Mouse (Mus musculus) forebrain, embryonic 14.5 days (tissue): ENCODE measurements around the gene Pex7. TPM values are rescaled to one million over a fixed set of nuclear protein-coding genes. Genes with fewer than 3 reads are reported as not detected.
A peak's percentile ranks its signal among the peaks of the same experiment; 100 is the strongest.

Source experiments
- ATAC-seq: fragments of 200-750 bp; cut with Nextera tagmentation; 2 replicates; pipeline ENCODE4 v1.8.0; 2017; ENCODE audit warnings: mild to moderate bottlenecking, moderate library complexity
- DNase-seq: peaks from one replicate; pipeline ENCODE4 v3.0.0-alpha.2; 2015; ENCODE audit warnings: low spot score
- H3K27ac ChIP-seq: fragments of 300-500 bp; sonication (generic); 2 replicates; pipeline ENCODE4 v1.5.1; 2014; ENCODE audit warnings: low read depth, mild to moderate bottlenecking, control low read depth, low read length, moderate library complexity
- H3K27me3 ChIP-seq: fragments of 300-500 bp; sonication (generic); replicated peaks from 2 replicates; pipeline ENCODE4 v1.6.1; 2014; ENCODE audit warnings: low read length, control low read depth, mixed read lengths; ENCODE audit not compliant: control insufficient read depth, insufficient read depth
- H3K36me3 ChIP-seq: fragments of 300-500 bp; sonication (generic); 2 replicates; pipeline ENCODE4 v1.6.1; 2014; ENCODE audit warnings: low read length, control low read depth; ENCODE audit not compliant: control insufficient read depth, insufficient read depth
- H3K4me1 ChIP-seq: fragments of 300-500 bp; sonication (generic); 2 replicates; pipeline ENCODE4 v1.6.1; 2014; ENCODE audit warnings: antibody characterized with exemption, low read length, control low read depth; ENCODE audit not compliant: control insufficient read depth, insufficient read depth
- H3K4me2 ChIP-seq: fragments of 300-500 bp; sonication (generic); 2 replicates; pipeline ENCODE4 v1.6.1; 2014; ENCODE audit warnings: mild to moderate bottlenecking, control low read depth, low read length
- H3K4me3 ChIP-seq: fragments of 300-500 bp; sonication (generic); 2 replicates; pipeline ENCODE4 v1.5.1; 2014; ENCODE audit warnings: low read depth, low read length, control low read depth
- H3K9ac ChIP-seq: fragments of 300-500 bp; sonication (generic); 2 replicates; pipeline ENCODE4 v1.6.1; 2014; ENCODE audit warnings: mild to moderate bottlenecking, low read length, control low read depth, moderate library complexity
- H3K9me3 ChIP-seq: fragments of 300-500 bp; sonication (generic); replicated peaks from 2 replicates; pipeline ENCODE4 v1.6.1; 2016; ENCODE audit warnings: low read length, control low read depth, mixed read lengths; ENCODE audit not compliant: control insufficient read depth
- WGBS: fragments of 180-500 bp; shearing (Covaris S2); extraction: QIAGEN DNeasy Blood & Tissue Kit; methylation state at CpG from one replicate; pipeline ENCODE4 v1.1.7; 2014; 5-methylcytosine and 5-hydroxymethylcytosine counted together
- polyA plus RNA-seq: library from polyadenylated mRNA; unstranded; fragments of >200 nt; fragmentation: Nextera tagmentation; extraction: Ambion mirVana; gene quantifications from 2 replicates; pipeline ENCODE4 v1.2.1, GENCODE M21; 2014

Pex7 gene
- polyA plus RNA-seq, 1 experiment from 2014 or later, result 29.8 TPM

- no peaks in the 10 kb centered on the region for H3K36me3 ChIP-seq
- 72% methylated on average over 9 of the region's 9 CpGs for WGBS
- 0 out of 2 replicates have a peak, but pooled peaks cover 3% of the 10 kb centered on the region for H3K4me1 ChIP-seq
- ATAC-seq (no peak), DNase-seq (no peak)
- H3K27me3 ChIP-seq, result peaks cover 11% of the 10 kb centered on the region; the same call in 1 of the 2 replicates
- H3K9ac ChIP-seq, result no peak overlapping the region
- H3K4me3 ChIP-seq, result no peak overlapping the region
- H3K4me2 ChIP-seq, result no peak overlapping the region
- H3K27ac ChIP-seq, result no peak overlapping the region
- no peaks in the 10 kb centered on the region for H3K9me3 ChIP-seq
These were observed 29.6 kb upstream of the Pex7 start for GRCm38 (mm10) chr10:19936961-19937708.

GRCm38 (mm10) chr10:19935821-19936367, 28.4 kb upstream of the Pex7 start:
- no peaks in the 10 kb centered on the region for H3K36me3 ChIP-seq
- H3K27me3 ChIP-seq, result peaks cover 11% of the 10 kb centered on the region; the same call in 1 of the 2 replicates
- no peak overlapping the region for H3K9ac ChIP-seq
- 0 out of 2 replicates have a peak, but pooled peaks cover 3% of the 10 kb centered on the region for H3K4me1 ChIP-seq
- H3K9me3 ChIP-seq, result no peaks in the 10 kb centered on the region
- no peak overlapping the region for H3K4me2 ChIP-seq
- peak; percentile 13 for DNase-seq
- ATAC-seq, result no peak
- no peak overlapping the region for H3K4me3 ChIP-seq
- no peak overlapping the region for H3K27ac ChIP-seq
- 35% methylated on average over 4 of the region's 4 CpGs for WGBS

GRCm38 (mm10) chr10:19935295-19935623, 27.8 kb upstream of the Pex7 start:
- H3K4me1 ChIP-seq, result 0 out of 2 replicates have a peak, but pooled peaks cover 3% of the 10 kb centered on the region
- peak; percentile 8 for DNase-seq
- peak overlapping the region; percentile 97 for H3K4me2 ChIP-seq
- no peaks in the 10 kb centered on the region for H3K9me3 ChIP-seq
- H3K27me3 ChIP-seq, result peaks cover 11% of the 10 kb centered on the region; the same call in 1 of the 2 replicates
- peak overlapping the region; percentile 67; the same call in 1 of the 2 replicates for H3K9ac ChIP-seq
- ATAC-seq, result no peak
- peak overlapping the region; percentile 71 for H3K4me3 ChIP-seq
- no peaks in the 10 kb centered on the region for H3K36me3 ChIP-seq
- no peak overlapping the region for H3K27ac ChIP-seq
- 5% methylated on average over 10 of the region's 10 CpGs for WGBS

GRCm38 (mm10) chr10:19934384-19935294, 27.1 kb upstream of the Pex7 start, which contains the start of gene Map3k5:
Map3k5 (plus strand) TSS chr10:19934472.
- peak; percentile 87 for ATAC-seq
- H3K4me1 ChIP-seq, result 0 out of 2 replicates have a peak, but pooled peaks cover 3% of the 10 kb centered on the region
- peak within 1 kb of the TSS; percentile 67 for H3K9ac ChIP-seq
- peak; percentile 52 for DNase-seq
- no peaks in the 10 kb centered on the region for H3K9me3 ChIP-seq
- H3K4me2 ChIP-seq, result peak within 1 kb of the TSS; percentile 97
- no peaks in the 10 kb centered on the region for H3K36me3 ChIP-seq
- H3K27ac ChIP-seq, result peak within 1 kb of the TSS; percentile 44; the same call in 1 of the 2 replicates
- peaks cover 11% of the 10 kb centered on the region; the same call in 1 of the 2 replicates for H3K27me3 ChIP-seq
- WGBS, result under 1% methylated on average over 74 of the region's 95 CpGs
- H3K4me3 ChIP-seq, result peak within 1 kb of the TSS; percentile 71

GRCm38 (mm10) chr10:19933511-19934383, 26.3 kb upstream of the Pex7 start:
- Histone ChIP-seq H3K9me3 (no peaks in the 10 kb centered on the region), H3K27ac (peak overlapping the region; percentile 44; the same call in 1 of the 2 replicates), H3K4me2 (peak overlapping the region; percentile 97), H3K36me3 (no peaks in the 10 kb centered on the region), H3K4me1 (0 out of 2 replicates have a peak, but pooled peaks cover 3% of the 10 kb centered on the region), H3K4me3 (peak overlapping the region; percentile 71), H3K9ac (peak overlapping the region; percentile 67), H3K27me3 (peaks cover 11% of the 10 kb centered on the region; the same call in 1 of the 2 replicates)
- ATAC-seq (peak; percentile 85), DNase-seq (peak; percentile 60)
- under 1% methylated on average over 84 of the region's 97 CpGs for WGBS

GRCm38 (mm10) chr10:19932986-19933385, 25.5 kb upstream of the Pex7 start:
- Histone ChIP-seq H3K27me3 (peaks cover 11% of the 10 kb centered on the region; the same call in 1 of the 2 replicates), H3K9ac (no peak overlapping the region), H3K4me1 (no peaks in the 10 kb centered on the region), H3K27ac (no peak overlapping the region), H3K36me3 (no peaks in the 10 kb centered on the region), H3K4me2 (peak overlapping the region; percentile 97), H3K4me3 (peak overlapping the region; percentile 71), H3K9me3 (no peaks in the 10 kb centered on the region)
- DNase-seq (no peak), ATAC-seq (no peak)
- 49% methylated on average over 3 of the region's 3 CpGs for WGBS

GRCm38 (mm10) chr10:19928205-19928604, 20.7 kb upstream of the Pex7 start:
- Histone ChIP-seq H3K9me3 (no peaks in the 10 kb centered on the region), H3K4me1 (no peaks in the 10 kb centered on the region), H3K9ac (no peak overlapping the region), H3K36me3 (no peaks in the 10 kb centered on the region), H3K4me2 (no peak overlapping the region), H3K4me3 (no peak overlapping the region), H3K27ac (no peak overlapping the region), H3K27me3 (peaks cover 6% of the 10 kb centered on the region; the same call in 1 of the 2 replicates)
- ATAC-seq (no peak), DNase-seq (no peak)
- WGBS, result 88% methylated on average over 1 of the region's 1 CpGs
